Mouse (Mus musculus) stomach, postnatal 0 days (tissue): ENCODE data around the gene Retreg3. TPM values are rescaled to one million over a fixed set of nuclear protein-coding genes. Genes with fewer than 3 reads are reported as not detected.

Source experiments
- ATAC-seq: fragments of 200-750 bp; cut with Nextera tagmentation; 2 replicates; pipeline ENCODE4 v1.8.0; 2017; ENCODE audit not compliant: low FRiP score, low TSS enrichment
- DNase-seq: peaks from one replicate; pipeline ENCODE4 v3.0.0-alpha.2; 2016; ENCODE audit warnings: low spot score
- H3K27ac ChIP-seq: fragments of 300-500 bp; sonication (generic); replicated peaks from 2 replicates; pipeline ENCODE4 v1.5.1; 2014; ENCODE audit warnings: mild to moderate bottlenecking, control low read depth
- H3K27me3 ChIP-seq: fragments of 300-500 bp; sonication (generic); 2 replicates; pipeline ENCODE4 v1.6.1; 2014; ENCODE audit warnings: low read length; ENCODE audit not compliant: control insufficient read depth, insufficient read depth
- H3K36me3 ChIP-seq: fragments of 300-500 bp; sonication (generic); 2 replicates; pipeline ENCODE4 v1.6.1; 2014; ENCODE audit warnings: low read length, mixed read lengths; ENCODE audit not compliant: control insufficient read depth, insufficient read depth
- H3K4me1 ChIP-seq: fragments of 300-500 bp; sonication (generic); replicated peaks from 2 replicates; pipeline ENCODE4 v1.6.1; 2014; ENCODE audit warnings: antibody characterized with exemption; ENCODE audit not compliant: control insufficient read depth, insufficient read depth
- H3K4me2 ChIP-seq: fragments of 300-500 bp; sonication (generic); replicated peaks from 2 replicates; pipeline ENCODE4 v1.6.1; 2014; ENCODE audit warnings: low read depth, mild to moderate bottlenecking, control low read depth, moderate library complexity
- H3K4me3 ChIP-seq: fragments of 300-500 bp; sonication (generic); 2 replicates; pipeline ENCODE4 v1.5.1; 2014; ENCODE audit warnings: low read depth, low read length, control low read depth
- H3K9ac ChIP-seq: fragments of 300-500 bp; sonication (generic); 2 replicates; pipeline ENCODE4 v1.6.1; 2014; ENCODE audit warnings: mild to moderate bottlenecking, low read length, control low read depth, mixed read lengths
- H3K9me3 ChIP-seq: fragments of 300-500 bp; sonication (generic); 2 replicates; pipeline ENCODE4 v1.6.1; 2016; ENCODE audit warnings: low read length; ENCODE audit not compliant: control insufficient read depth
- CTCF ChIP-seq: IDR thresholded peaks from 2 replicates; pipeline ENCODE4 v1.5.1; 2016; ENCODE audit warnings: antibody characterized with exemption, low read depth, mild to moderate bottlenecking, moderate library complexity
- EP300 ChIP-seq: optimal IDR thresholded peaks from 2 replicates; pipeline ENCODE3; 2016; ENCODE audit warnings: antibody characterized with exemption
- WGBS: fragments of 180-500 bp; shearing (Covaris S2); extraction: QIAGEN DNeasy Blood & Tissue Kit; methylation state at CpG from one replicate; pipeline ENCODE4 v1.1.7; 2014; 5-methylcytosine and 5-hydroxymethylcytosine counted together
- polyA plus RNA-seq: library from polyadenylated mRNA; unstranded; fragments of >200 nt; fragmentation: Nextera tagmentation; extraction: Ambion mirVana; gene quantifications from 2 replicates; pipeline ENCODE4 v1.2.1, GENCODE M21; 2015

Retreg3 gene
- polyA plus RNA-seq, 1 experiment from 2014 or later: 16.1 TPM

- no peak overlapping the region for H3K4me3 ChIP-seq
- ATAC-seq (no peak), DNase-seq (no peak)
- H3K4me2 ChIP-seq: no peak overlapping the region
- H3K9me3 ChIP-seq: no peaks in the 10 kb centered on the region
- no peaks in the 10 kb centered on the region for H3K27me3 ChIP-seq
- WGBS: 64% methylated on average over 7 of the region's 7 CpGs
- H3K9ac ChIP-seq: no peak overlapping the region
- H3K36me3 ChIP-seq: no peaks in the 10 kb centered on the region
- no peak for TF ChIP-seq EP300
- no peak for TF ChIP-seq CTCF
- peak overlapping the region; percentile 14; the same call in 1 of the 2 replicates for H3K27ac ChIP-seq
- no peaks in the 10 kb centered on the region for H3K4me1 ChIP-seq
Measured at GRCm38 (mm10) chr11:101137000-101137399, 17.3 kb upstream of the Retreg3 start.

GRCm38 (mm10) chr11:101134217-101134865 is 14.6 kb upstream of the Retreg3 start:
- Histone ChIP-seq H3K4me2 (no peak overlapping the region), H3K4me3 (no peak overlapping the region), H3K9me3 (no peaks in the 10 kb centered on the region), H3K27me3 (no peaks in the 10 kb centered on the region), H3K36me3 (no peaks in the 10 kb centered on the region), H3K4me1 (peaks cover 3% of the 10 kb centered on the region; the same call in 1 of the 2 replicates), H3K27ac (no peak overlapping the region), H3K9ac (no peak overlapping the region)
- ATAC-seq (no peak), DNase-seq (no peak)
- 66% methylated on average over 13 of the region's 13 CpGs for WGBS
- TF ChIP-seq CTCF (no peak), EP300 (no peak)

GRCm38 (mm10) chr11:101133037-101133436 is 13.3 kb upstream of the Retreg3 start:
- H3K36me3 ChIP-seq: no peaks in the 10 kb centered on the region
- no peaks in the 10 kb centered on the region for H3K9me3 ChIP-seq
- no peak overlapping the region for H3K27ac ChIP-seq
- DNase-seq: no peak
- no peak for TF ChIP-seq CTCF
- TF ChIP-seq EP300: no peak
- H3K27me3 ChIP-seq: no peaks in the 10 kb centered on the region
- no peak for ATAC-seq
- WGBS: 53% methylated on average over 12 of the region's 12 CpGs
- H3K4me2 ChIP-seq: no peak overlapping the region
- H3K4me3 ChIP-seq: no peak overlapping the region
- peaks cover 3% of the 10 kb centered on the region; the same call in 1 of the 2 replicates for H3K4me1 ChIP-seq
- no peak overlapping the region for H3K9ac ChIP-seq

DNA sequence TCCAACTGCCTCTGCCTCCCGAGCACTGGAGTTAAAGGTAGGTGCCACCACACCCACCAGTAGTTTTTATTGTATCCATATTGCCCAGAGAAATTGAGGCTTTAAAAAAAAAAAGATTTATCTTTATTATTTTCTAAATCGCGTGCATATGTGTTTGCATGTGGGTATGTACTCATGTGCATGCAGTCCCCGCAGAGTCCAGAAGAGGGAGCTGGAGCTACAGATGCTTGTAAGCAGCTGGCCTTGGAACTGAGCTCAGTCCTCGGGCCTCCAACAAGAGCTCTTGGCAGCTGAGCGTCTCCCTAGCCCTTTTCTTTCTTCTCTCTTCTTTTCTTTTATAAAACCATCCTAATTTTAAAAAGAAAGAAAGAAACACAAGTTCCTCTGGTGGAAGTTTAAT is 12.0 kb upstream of the Retreg3 start:
- WGBS: 92% methylated on average over 6 of the region's 6 CpGs
- H3K36me3 ChIP-seq: peaks cover under 1% of the 10 kb centered on the region; the same call in 1 of the 2 replicates
- no peaks in the 10 kb centered on the region for H3K9me3 ChIP-seq
- TF ChIP-seq EP300 (no peak), CTCF (peak; percentile 66)
- no peak overlapping the region for H3K4me2 ChIP-seq
- no peaks in the 10 kb centered on the region for H3K27me3 ChIP-seq
- H3K9ac ChIP-seq: no peak overlapping the region
- ATAC-seq (no peak), DNase-seq (peak; percentile 56)
- H3K4me1 ChIP-seq: peaks cover 3% of the 10 kb centered on the region; the same call in 1 of the 2 replicates
- no peak overlapping the region for H3K27ac ChIP-seq
- H3K4me3 ChIP-seq: no peak overlapping the region

DNA sequence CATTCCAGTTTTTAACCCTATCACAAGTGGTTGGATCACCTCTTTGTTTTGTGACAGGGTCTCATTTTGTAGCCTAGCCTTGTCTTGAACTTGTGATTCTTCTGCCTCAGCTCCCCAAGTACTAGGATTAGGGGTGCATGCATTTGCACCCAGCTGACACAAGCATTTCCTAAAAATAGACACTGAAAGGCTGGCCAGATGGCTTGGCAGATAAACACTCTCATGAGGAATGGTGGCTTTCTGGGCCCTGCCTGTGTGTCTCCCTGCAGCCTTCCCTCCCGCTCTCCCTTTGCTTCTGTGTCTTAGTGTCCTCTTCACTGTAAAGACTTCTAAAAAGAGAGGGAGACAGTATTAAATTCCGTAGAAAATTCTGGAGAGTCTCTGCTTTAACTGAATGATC is 11.5 kb upstream of the Retreg3 start:
- H3K27ac ChIP-seq: no peak overlapping the region
- TF ChIP-seq CTCF: no peak
- H3K4me3 ChIP-seq: no peak overlapping the region
- WGBS: 66% methylated on average over 2 of the region's 2 CpGs
- H3K36me3 ChIP-seq: peaks cover 3% of the 10 kb centered on the region; the same call in 1 of the 2 replicates
- H3K9ac ChIP-seq: no peak overlapping the region
- no peak for ATAC-seq
- no peak for DNase-seq
- no peaks in the 10 kb centered on the region for H3K9me3 ChIP-seq
- no peak overlapping the region for H3K4me2 ChIP-seq
- no peaks in the 10 kb centered on the region for H3K27me3 ChIP-seq
- peaks cover 3% of the 10 kb centered on the region; the same call in 1 of the 2 replicates for H3K4me1 ChIP-seq

GRCm38 (mm10) chr11:101130056-101130756 is 10.5 kb upstream of the Retreg3 start:
- WGBS: 35% methylated on average over 18 of the region's 18 CpGs
- H3K9ac ChIP-seq: no peak overlapping the region

More at GRCm38 (mm10) chr11:101130056-101130756, 10.5 kb upstream of the Retreg3 start:
- no peak for TF ChIP-seq EP300
- no peak for TF ChIP-seq CTCF
- ATAC-seq: peak; percentile 44; the same call in 1 of the 2 replicates
- Histone ChIP-seq H3K27me3 (no peaks in the 10 kb centered on the region), H3K4me2 (no peak overlapping the region), H3K9me3 (no peaks in the 10 kb centered on the region), H3K27ac (0 out of 2 replicates have a peak overlapping the region, but pooled peaks have one; percentile 30), H3K4me3 (no peak overlapping the region), H3K4me1 (peaks cover 3% of the 10 kb centered on the region; the same call in 1 of the 2 replicates), H3K36me3 (peaks cover 7% of the 10 kb centered on the region)
- peak; percentile 24 for DNase-seq
